Mouse (Mus musculus): ENCODE measurements at regions not wholly inside any gene's neighbourhood (a gene's known extent, or its start where the extent isn't known, plus 50 kb on each side); places are given as distances from the start of the nearest gene placed in this dataset.

- no peaks in the 10 kb centered on the region for H3K27me3 ChIP-seq (ENCODE audit: insufficient read depth, low read length)
- no peak for DNase-seq (ENCODE audit: low spot score)
- ATAC-seq: no peak
- no peaks in the 10 kb centered on the region; the same call in 1 of the 2 replicates for H3K9me3 ChIP-seq (ENCODE audit: low read length)
- H3K9ac ChIP-seq (replicated peaks; ENCODE audit: low read length): no peak overlapping the region
- no peak overlapping the region for H3K4me3 ChIP-seq (ENCODE audit: low read length)
- no peak for TF ChIP-seq CTCF (IDR thresholded peaks at IDR 0.05; ENCODE audit: low read depth)
- H3K36me3 ChIP-seq (ENCODE audit: insufficient read depth, low read length): no peaks in the 10 kb centered on the region
- WGBS: 29% methylated on average over 3 of the region's 3 CpGs
- H3K4me2 ChIP-seq (ENCODE audit: low read depth, low read length): no peak overlapping the region
- no peak overlapping the region for H3K27ac ChIP-seq
- H3K4me1 ChIP-seq (ENCODE audit: insufficient read depth, low read length): 0 out of 2 replicates have a peak, but pooled peaks cover 6% of the 10 kb centered on the region
These were observed 153.9 kb upstream of the Id2 start for GRCm38 (mm10) chr12:25250881-25251280.

- no peak overlapping the region for H3K4me2 ChIP-seq (ENCODE audit: low read depth, low read length)
- no peaks in the 10 kb centered on the region for H3K27me3 ChIP-seq (ENCODE audit: insufficient read depth, low read length)
- H3K4me3 ChIP-seq (ENCODE audit: low read length): no peak overlapping the region
- no peak overlapping the region for H3K9ac ChIP-seq (replicated peaks; ENCODE audit: low read length)
- peak; percentile 33 for DNase-seq (ENCODE audit: low spot score)
- 0 out of 2 replicates have a peak, but pooled peaks cover 6% of the 10 kb centered on the region for H3K4me1 ChIP-seq (ENCODE audit: insufficient read depth, low read length)
- no peaks in the 10 kb centered on the region; the same call in 1 of the 2 replicates for H3K9me3 ChIP-seq (ENCODE audit: low read length)
- no peak for TF ChIP-seq CTCF (IDR thresholded peaks at IDR 0.05; ENCODE audit: low read depth)
- H3K27ac ChIP-seq: no peak overlapping the region; the same call in 1 of the 2 replicates
- ATAC-seq: peak; percentile 15; the same call in 1 of the 2 replicates
- 56% methylated on average over 13 of the region's 13 CpGs for WGBS
- no peaks in the 10 kb centered on the region for H3K36me3 ChIP-seq (ENCODE audit: insufficient read depth, low read length)
These were observed 151.9 kb upstream of the Id2 start for GRCm38 (mm10) chr12:25248681-25249366.

- no peak for DNase-seq (ENCODE audit: low spot score)
- Histone ChIP-seq H3K9me3 (ENCODE audit: low read length) (no peaks in the 10 kb centered on the region), H3K36me3 (ENCODE audit: insufficient read depth, low read length) (no peaks in the 10 kb centered on the region), H3K9ac (replicated peaks; ENCODE audit: low read length) (no peak overlapping the region), H3K4me2 (ENCODE audit: low read depth, low read length) (no peak overlapping the region), H3K27me3 (ENCODE audit: insufficient read depth, low read length) (no peaks in the 10 kb centered on the region), H3K4me1 (ENCODE audit: insufficient read depth, low read length) (0 out of 2 replicates have a peak, but pooled peaks cover 6% of the 10 kb centered on the region), H3K27ac (no peak overlapping the region), H3K4me3 (ENCODE audit: low read length) (no peak overlapping the region)
- no peak for ATAC-seq
- TF ChIP-seq CTCF (IDR thresholded peaks at IDR 0.05; ENCODE audit: low read depth): no peak
- 73% methylated on average over 7 of the region's 7 CpGs for whole genome bisulfite sequencing
These were observed 149.6 kb upstream of the Id2 start for GRCm38 (mm10) chr12:25246566-25246965.

GRCm38 (mm10) chr12:25245661-25246060 lies 148.7 kb upstream of the Id2 start:
- Histone ChIP-seq H3K27ac (no peak overlapping the region), H3K27me3 (ENCODE audit: insufficient read depth, low read length) (no peaks in the 10 kb centered on the region), H3K4me1 (ENCODE audit: insufficient read depth, low read length) (0 out of 2 replicates have a peak, but pooled peaks cover 6% of the 10 kb centered on the region), H3K4me2 (ENCODE audit: low read depth, low read length) (no peak overlapping the region), H3K9me3 (ENCODE audit: low read length) (no peaks in the 10 kb centered on the region), H3K9ac (replicated peaks; ENCODE audit: low read length) (no peak overlapping the region), H3K4me3 (ENCODE audit: low read length) (no peak overlapping the region), H3K36me3 (ENCODE audit: insufficient read depth, low read length) (no peaks in the 10 kb centered on the region)
- WGBS: 74% methylated on average over 5 of the region's 5 CpGs
- DNase-seq (ENCODE audit: low spot score) (no peak), ATAC-seq (no peak)
- no peak for TF ChIP-seq CTCF (IDR thresholded peaks at IDR 0.05; ENCODE audit: low read depth)

- Histone ChIP-seq H3K27me3 (ENCODE audit: insufficient read depth, low read length) (no peaks in the 10 kb centered on the region), H3K4me3 (ENCODE audit: low read length) (no peak overlapping the region), H3K9ac (replicated peaks; ENCODE audit: low read length) (no peak overlapping the region), H3K36me3 (ENCODE audit: insufficient read depth, low read length) (no peaks in the 10 kb centered on the region), H3K27ac (no peak overlapping the region), H3K4me2 (ENCODE audit: low read depth, low read length) (no peak overlapping the region), H3K9me3 (ENCODE audit: low read length) (no peaks in the 10 kb centered on the region), H3K4me1 (ENCODE audit: insufficient read depth, low read length) (0 out of 2 replicates have a peak, but pooled peaks cover 6% of the 10 kb centered on the region)
- DNase-seq (ENCODE audit: low spot score) (no peak), ATAC-seq (no peak)
- no peak for TF ChIP-seq CTCF (IDR thresholded peaks at IDR 0.05; ENCODE audit: low read depth)
- 90% methylated on average over 5 of the region's 5 CpGs for WGBS
These were observed 148.3 kb upstream of the Id2 start for GRCm38 (mm10) chr12:25245251-25245650.

- Histone ChIP-seq H3K4me1 (ENCODE audit: insufficient read depth, low read length) (0 out of 2 replicates have a peak, but pooled peaks cover 6% of the 10 kb centered on the region), H3K27ac (no peak overlapping the region), H3K9ac (replicated peaks; ENCODE audit: low read length) (no peak overlapping the region), H3K27me3 (ENCODE audit: insufficient read depth, low read length) (no peaks in the 10 kb centered on the region), H3K4me2 (ENCODE audit: low read depth, low read length) (no peak overlapping the region), H3K9me3 (ENCODE audit: low read length) (no peaks in the 10 kb centered on the region), H3K36me3 (ENCODE audit: insufficient read depth, low read length) (no peaks in the 10 kb centered on the region), H3K4me3 (ENCODE audit: low read length) (no peak overlapping the region)
- ATAC-seq: no peak
- 64% methylated on average over 1 of the region's 1 CpGs for WGBS
- no peak for TF ChIP-seq CTCF (IDR thresholded peaks at IDR 0.05; ENCODE audit: low read depth)
- no peak for DNase-seq (ENCODE audit: low spot score)
These were observed 147.7 kb upstream of the Id2 start for GRCm38 (mm10) chr12:25244666-25245065.

- DNase-seq (ENCODE audit: low spot score): no peak
- H3K4me1 ChIP-seq (ENCODE audit: insufficient read depth, low read length): 0 out of 2 replicates have a peak, but pooled peaks cover 4% of the 10 kb centered on the region
- H3K9ac ChIP-seq (replicated peaks; ENCODE audit: low read length): no peak overlapping the region
- H3K9me3 ChIP-seq (ENCODE audit: low read length): no peaks in the 10 kb centered on the region
- ATAC-seq: no peak
- TF ChIP-seq CTCF (IDR thresholded peaks at IDR 0.05; ENCODE audit: low read depth): no peak
- no peak overlapping the region for H3K4me2 ChIP-seq (ENCODE audit: low read depth, low read length)
- no peak overlapping the region for H3K4me3 ChIP-seq (ENCODE audit: low read length)
- H3K27ac ChIP-seq: no peak overlapping the region
- no peaks in the 10 kb centered on the region for H3K27me3 ChIP-seq (ENCODE audit: insufficient read depth, low read length)
- no peaks in the 10 kb centered on the region for H3K36me3 ChIP-seq (ENCODE audit: insufficient read depth, low read length)
- 72% methylated on average over 1 of the region's 1 CpGs for WGBS
These were observed 147.0 kb upstream of the Id2 start for GRCm38 (mm10) chr12:25243901-25244300.
